Mouse (Mus musculus): ENCODE data around the gene BC025920. TPM values are rescaled to one million over a fixed set of nuclear protein-coding genes. Genes with fewer than 3 reads are reported as not detected.

Gene BC025920
- polyA plus RNA-seq, 1 experiment from 2014 or later: 1.1 TPM

- WGBS: 65% methylated on average over 6 of the region's 6 CpGs
- no peak for DNase-seq (ENCODE audit: low spot score)
- no peak overlapping the region for H3K27ac ChIP-seq
- no peaks in the 10 kb centered on the region for H3K9me3 ChIP-seq (ENCODE audit: control insufficient read depth, low read length)
- H3K4me2 ChIP-seq (replicated peaks): no peak overlapping the region
- no peak for ATAC-seq (ENCODE audit: low FRiP score)
- peaks cover 30% of the 10 kb centered on the region for H3K4me1 ChIP-seq (replicated peaks; ENCODE audit: control insufficient read depth, insufficient read depth, low read length)
- H3K36me3 ChIP-seq (replicated peaks; ENCODE audit: control insufficient read depth, insufficient read depth): no peaks in the 10 kb centered on the region
- H3K27me3 ChIP-seq (ENCODE audit: control insufficient read depth, insufficient read depth, low read length): peaks cover 32% of the 10 kb centered on the region
- no peak overlapping the region for H3K4me3 ChIP-seq (replicated peaks; ENCODE audit: low read length)
- H3K9ac ChIP-seq: no peak overlapping the region
Measured at GRCm38 (mm10) chr10:81598871-81599270, 7.2 kb upstream of the BC025920 start.

GRCm38 (mm10) chr10:81599630-81600029 is 6.4 kb upstream of the BC025920 start:
- peaks cover 30% of the 10 kb centered on the region for H3K4me1 ChIP-seq (replicated peaks; ENCODE audit: control insufficient read depth, insufficient read depth, low read length)
- no peak for DNase-seq (ENCODE audit: low spot score)
- WGBS: 81% methylated on average over 5 of the region's 5 CpGs

GRCm38 (mm10) chr10:81600096-81600495 is 6.0 kb upstream of the BC025920 start:
- DNase-seq (ENCODE audit: low spot score) (no peak), ATAC-seq (ENCODE audit: low FRiP score) (no peak)
- Histone ChIP-seq H3K4me3 (replicated peaks; ENCODE audit: low read length) (no peak overlapping the region), H3K4me2 (replicated peaks) (no peak overlapping the region), H3K27ac (no peak overlapping the region), H3K27me3 (ENCODE audit: control insufficient read depth, insufficient read depth, low read length) (peaks cover 20% of the 10 kb centered on the region), H3K9ac (no peak overlapping the region), H3K36me3 (replicated peaks; ENCODE audit: control insufficient read depth, insufficient read depth) (no peaks in the 10 kb centered on the region), H3K4me1 (replicated peaks; ENCODE audit: control insufficient read depth, insufficient read depth, low read length) (peaks cover 30% of the 10 kb centered on the region), H3K9me3 (ENCODE audit: control insufficient read depth, low read length) (no peaks in the 10 kb centered on the region)
- 52% methylated on average over 10 of the region's 10 CpGs for WGBS

More at GRCm38 (mm10) chr10:81599630-81600029, 6.4 kb upstream of the BC025920 start:
- H3K27me3 ChIP-seq (ENCODE audit: control insufficient read depth, insufficient read depth, low read length): peaks cover 25% of the 10 kb centered on the region
- H3K4me3 ChIP-seq (replicated peaks; ENCODE audit: low read length): no peak overlapping the region
- H3K4me2 ChIP-seq (replicated peaks): no peak overlapping the region
- ATAC-seq (ENCODE audit: low FRiP score): no peak
- H3K9me3 ChIP-seq (ENCODE audit: control insufficient read depth, low read length): no peaks in the 10 kb centered on the region
- H3K36me3 ChIP-seq (replicated peaks; ENCODE audit: control insufficient read depth, insufficient read depth): no peaks in the 10 kb centered on the region
- no peak overlapping the region for H3K9ac ChIP-seq
- no peak overlapping the region for H3K27ac ChIP-seq

- WGBS: under 1% methylated on average over 28 of the region's 28 CpGs
- H3K9ac ChIP-seq: no peak within 1 kb of the TSS
Measured at GRCm38 (mm10) chr10:81600738-81601203, 5.3 kb upstream of the BC025920 start, which contains the start of gene Tle6. Tle6 (minus strand) TSS chr10:81601073.

GRCm38 (mm10) chr10:81601396-81601905 is 4.6 kb upstream of the BC025920 start:
- H3K9me3 ChIP-seq (ENCODE audit: control insufficient read depth, low read length): no peaks in the 10 kb centered on the region
- no peak overlapping the region for H3K9ac ChIP-seq
- H3K4me1 ChIP-seq (replicated peaks; ENCODE audit: control insufficient read depth, insufficient read depth, low read length): peaks cover 23% of the 10 kb centered on the region
- peaks cover 13% of the 10 kb centered on the region; the same call in 1 of the 2 replicates for H3K27me3 ChIP-seq (ENCODE audit: control insufficient read depth, insufficient read depth, low read length)
- H3K36me3 ChIP-seq (replicated peaks; ENCODE audit: control insufficient read depth, insufficient read depth): no peaks in the 10 kb centered on the region
- H3K4me3 ChIP-seq (replicated peaks; ENCODE audit: low read length): no peak overlapping the region
- DNase-seq (ENCODE audit: low spot score) (no peak), ATAC-seq (ENCODE audit: low FRiP score) (no peak)
- 22% methylated on average over 7 of the region's 7 CpGs for WGBS
- H3K27ac ChIP-seq: no peak overlapping the region
- H3K4me2 ChIP-seq (replicated peaks): peak overlapping the region; percentile 48

More at GRCm38 (mm10) chr10:81600738-81601203, 5.3 kb upstream of the BC025920 start, which contains the start of gene Tle6:
- no peaks in the 10 kb centered on the region for H3K36me3 ChIP-seq (replicated peaks; ENCODE audit: control insufficient read depth, insufficient read depth)
- peak within 1 kb of the TSS; percentile 10; the same call in 1 of the 2 replicates for H3K4me3 ChIP-seq (replicated peaks; ENCODE audit: low read length)
- ATAC-seq (ENCODE audit: low FRiP score) (peak; percentile 79), DNase-seq (ENCODE audit: low spot score) (peak; percentile 98)
- peaks cover 13% of the 10 kb centered on the region for H3K27me3 ChIP-seq (ENCODE audit: control insufficient read depth, insufficient read depth, low read length)
- peak within 1 kb of the TSS; percentile 48 for H3K4me2 ChIP-seq (replicated peaks)
- no peak within 1 kb of the TSS for H3K27ac ChIP-seq
- H3K4me1 ChIP-seq (replicated peaks; ENCODE audit: control insufficient read depth, insufficient read depth, low read length): peaks cover 30% of the 10 kb centered on the region
- no peaks in the 10 kb centered on the region for H3K9me3 ChIP-seq (ENCODE audit: control insufficient read depth, low read length)

GRCm38 (mm10) chr10:81602741-81603151 is 3.3 kb upstream of the BC025920 start:
- peaks cover 17% of the 10 kb centered on the region for H3K4me1 ChIP-seq (replicated peaks; ENCODE audit: control insufficient read depth, insufficient read depth, low read length)
- no peak overlapping the region for H3K4me2 ChIP-seq (replicated peaks)
- H3K36me3 ChIP-seq (replicated peaks; ENCODE audit: control insufficient read depth, insufficient read depth): no peaks in the 10 kb centered on the region
- no peak overlapping the region for H3K4me3 ChIP-seq (replicated peaks; ENCODE audit: low read length)
- H3K9ac ChIP-seq: no peak overlapping the region
- WGBS: 16% methylated on average over 4 of the region's 4 CpGs
- peaks cover 13% of the 10 kb centered on the region; the same call in 1 of the 2 replicates for H3K27me3 ChIP-seq (ENCODE audit: control insufficient read depth, insufficient read depth, low read length)
- ATAC-seq (ENCODE audit: low FRiP score) (no peak), DNase-seq (ENCODE audit: low spot score) (peak; percentile 78)
- H3K9me3 ChIP-seq (ENCODE audit: control insufficient read depth, low read length): no peaks in the 10 kb centered on the region
- H3K27ac ChIP-seq: no peak overlapping the region

- no peak overlapping the region for H3K9ac ChIP-seq
- H3K27ac ChIP-seq: no peak overlapping the region
- peaks cover 16% of the 10 kb centered on the region for H3K4me1 ChIP-seq (replicated peaks; ENCODE audit: control insufficient read depth, insufficient read depth, low read length)
- no peak for DNase-seq (ENCODE audit: low spot score)
- ATAC-seq (ENCODE audit: low FRiP score): peak; percentile 5; the same call in 1 of the 2 replicates
- H3K4me3 ChIP-seq (replicated peaks; ENCODE audit: low read length): no peak overlapping the region
- H3K36me3 ChIP-seq (replicated peaks; ENCODE audit: control insufficient read depth, insufficient read depth): no peaks in the 10 kb centered on the region
- WGBS: 79% methylated on average over 12 of the region's 12 CpGs
- peaks cover 8% of the 10 kb centered on the region; the same call in 1 of the 2 replicates for H3K27me3 ChIP-seq (ENCODE audit: control insufficient read depth, insufficient read depth, low read length)
- H3K4me2 ChIP-seq (replicated peaks): peak overlapping the region; percentile 69
- no peaks in the 10 kb centered on the region for H3K9me3 ChIP-seq (ENCODE audit: control insufficient read depth, low read length)
Measured at GRCm38 (mm10) chr10:81604019-81604967, 1.8 kb upstream of the BC025920 start.

GRCm38 (mm10) chr10:81604968-81605665 is 953 bp upstream of the BC025920 start:
- WGBS: 19% methylated on average over 29 of the region's 29 CpGs

More at GRCm38 (mm10) chr10:81604968-81605665, 953 bp upstream of the BC025920 start:
- H3K27ac ChIP-seq: peak overlapping the region; percentile 90
- ATAC-seq (ENCODE audit: low FRiP score): peak; percentile 25
- 0 out of 2 replicates have a peak, but pooled peaks cover 5% of the 10 kb centered on the region for H3K27me3 ChIP-seq (ENCODE audit: control insufficient read depth, insufficient read depth, low read length)
- peak overlapping the region; percentile 34 for H3K4me3 ChIP-seq (replicated peaks; ENCODE audit: low read length)
- H3K9ac ChIP-seq: peak overlapping the region; percentile 57
- H3K36me3 ChIP-seq (replicated peaks; ENCODE audit: control insufficient read depth, insufficient read depth): no peaks in the 10 kb centered on the region
- DNase-seq (ENCODE audit: low spot score): peak; percentile 93
- no peaks in the 10 kb centered on the region for H3K9me3 ChIP-seq (ENCODE audit: control insufficient read depth, low read length)
- peak overlapping the region; percentile 69 for H3K4me2 ChIP-seq (replicated peaks)
- H3K4me1 ChIP-seq (replicated peaks; ENCODE audit: control insufficient read depth, insufficient read depth, low read length): peaks cover 16% of the 10 kb centered on the region

All from hindbrain, embryonic 14.5 days (tissue).